12 mouse cellular contexts compared by ENCODE assay signal in the genomic region with DNA sequence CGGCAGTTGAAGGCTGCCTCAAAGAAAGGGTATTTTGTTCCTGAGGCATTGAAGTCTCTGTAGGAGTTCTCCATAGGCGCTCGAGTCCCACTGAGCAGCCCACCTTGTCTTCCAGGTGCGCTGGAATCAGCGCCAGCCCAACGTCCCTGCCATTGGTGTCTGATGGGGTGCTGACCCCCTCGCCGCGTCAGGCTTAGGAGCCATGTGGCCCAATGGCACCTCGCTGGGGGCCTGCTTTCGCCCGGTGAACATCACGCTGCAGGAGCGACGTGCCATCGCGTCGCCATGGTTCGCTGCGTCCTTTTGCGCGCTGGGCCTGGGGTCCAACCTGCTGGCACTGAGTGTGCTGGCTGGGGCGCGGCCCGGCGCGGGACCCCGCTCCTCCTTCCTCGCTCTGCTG. TPM values are rescaled to one million over a fixed set of nuclear protein-coding genes. Genes with fewer than 3 reads are reported as not detected.
A peak's percentile ranks its signal among the peaks of the same experiment; 100 is the strongest.
DNase-seq lines count a peak whose midpoint lies in the region; ATAC-seq and TF ChIP-seq lines count a peak whose summit lies in the region.
"Had no signal": no experiment of that assay in that cellular context is flagged by ENCODE, and none has a peak within 500 bp of the region (broad histone marks: within the 10 kb centered on the region; RNA-seq: fewer than 3 reads in every experiment).

No protein-coding gene starts in this region.

- peaks cover 26% of the 10 kb centered on the region for H3K4me1 ChIP-seq in heart, adult 2 months (ENCODE audit: control insufficient read depth, insufficient read depth, low read length)
- peaks cover 41% of the 10 kb centered on the region for H3K4me1 ChIP-seq in lung, embryonic 14.5 days (ENCODE audit: insufficient read depth)
- H3K4me1 ChIP-seq in hindbrain, embryonic 12.5 days = peaks cover 16% of the 10 kb centered on the region
- peaks cover 25% of the 10 kb centered on the region for H3K4me1 ChIP-seq in neural tube, embryonic 13.5 days (replicated peaks)

- H3K9me3 ChIP-seq in lung, embryonic 14.5 days (ENCODE audit: low read depth, low read length) = no peaks in the 10 kb centered on the region
- no peaks in the 10 kb centered on the region for H3K9me3 ChIP-seq in hindbrain, embryonic 12.5 days (replicated peaks)
- no peaks in the 10 kb centered on the region for H3K9me3 ChIP-seq in neural tube, embryonic 13.5 days

- H3K4me3 ChIP-seq in heart, adult 2 months = no peak overlapping the region
- peak overlapping the region; percentile 8; the same call in 1 of the 2 replicates for H3K4me3 ChIP-seq in lung, embryonic 14.5 days (ENCODE audit: low read depth, low read length)
- no peak overlapping the region for H3K4me3 ChIP-seq in hindbrain, embryonic 12.5 days
- no peak overlapping the region for H3K4me3 ChIP-seq in neural tube, embryonic 13.5 days
- H3K4me3 ChIP-seq: erythroblast, embryonic 14.5 days; layer of hippocampus, adult 2 months had no signal

- no peak for TF ChIP-seq EP300 in heart, adult 2 months (IDR thresholded peaks at IDR 0.05; ENCODE audit: insufficient read depth, low read depth, low read length)

- no peak for ATAC-seq in lung, embryonic 14.5 days (ENCODE audit: insufficient read depth)
- ATAC-seq in hindbrain, embryonic 12.5 days (ENCODE audit: low FRiP score) = no peak
- no peak for ATAC-seq in neural tube, embryonic 13.5 days (ENCODE audit: low read depth)

- H3K79me2 ChIP-seq in heart, adult 2 months (replicated peaks; ENCODE audit: control insufficient read depth, insufficient read depth, low read length) = no peaks in the 10 kb centered on the region

- WGBS in heart, adult 2 months = 64% methylated on average over 29 of the region's 29 CpGs
- 24% methylated on average over 29 of the region's 29 CpGs for WGBS in lung, embryonic 14.5 days
- 7% methylated on average over 29 of the region's 29 CpGs for WGBS in hindbrain, embryonic 12.5 days
- 19% methylated on average over 29 of the region's 29 CpGs for WGBS in neural tube, embryonic 13.5 days

- no peaks in the 10 kb centered on the region for H3K27me3 ChIP-seq in heart, adult 2 months (ENCODE audit: control insufficient read depth, insufficient read depth, low read length)
- H3K27me3 ChIP-seq in lung, embryonic 14.5 days (ENCODE audit: insufficient read depth, low read length) = peaks cover 11% of the 10 kb centered on the region
- peaks cover 26% of the 10 kb centered on the region for H3K27me3 ChIP-seq in hindbrain, embryonic 12.5 days
- H3K27me3 ChIP-seq in neural tube, embryonic 13.5 days = peaks cover 40% of the 10 kb centered on the region

- no peak for DNase-seq in heart, adult 2 months
- DNase-seq in heart, postnatal 10 days = no peak
- DNase-seq in lung, embryonic 14.5 days = no peak
- no peak for DNase-seq in lung, postnatal 4 days
- no peak for DNase-seq in spleen, adult 18-20 months
- DNase-seq in retina, postnatal 1 day = no peak
- DNase-seq: adrenal gland, postnatal 36 days; cerebellum, adult 8-10 months had no signal

- 0 out of 2 replicates have a peak overlapping the region, but pooled peaks have one; percentile 33 for H3K9ac ChIP-seq in heart, adult 2 months (ENCODE audit: low read depth, low read length)
- no peak overlapping the region for H3K9ac ChIP-seq in lung, embryonic 14.5 days
- no peak overlapping the region for H3K9ac ChIP-seq in hindbrain, embryonic 12.5 days
- 0 out of 2 replicates have a peak overlapping the region, but pooled peaks have one; percentile 17 for H3K9ac ChIP-seq in neural tube, embryonic 13.5 days

- H3K27ac ChIP-seq in heart, adult 2 months = no peak overlapping the region
- no peak overlapping the region for H3K27ac ChIP-seq in lung, embryonic 14.5 days (ENCODE audit: low read depth)
- H3K27ac ChIP-seq in hindbrain, embryonic 12.5 days = no peak overlapping the region
- H3K27ac ChIP-seq in neural tube, embryonic 13.5 days (replicated peaks) = no peak overlapping the region
- H3K27ac ChIP-seq: layer of hippocampus, adult 2 months had no signal

- intact Hi-C loops in heart, adult 2 months (cut with DNase I) = no loop called here
- intact Hi-C loops in heart, postnatal 10 days (cut with DNase I) = no loop called here

- no peak for TF ChIP-seq CTCF in heart, adult 2 months (IDR thresholded peaks at IDR 0.05)
- TF ChIP-seq CTCF in lung, embryonic 14.5 days (IDR thresholded peaks at IDR 0.05; ENCODE audit: low read depth) = no peak

- no peaks in the 10 kb centered on the region for H3K36me3 ChIP-seq in heart, adult 2 months (ENCODE audit: control insufficient read depth, insufficient read depth, low read length)
- H3K36me3 ChIP-seq in lung, embryonic 14.5 days (ENCODE audit: insufficient read depth) = no peaks in the 10 kb centered on the region
- H3K36me3 ChIP-seq in hindbrain, embryonic 12.5 days = peaks cover 9% of the 10 kb centered on the region; the same call in 1 of the 2 replicates
- peaks cover 1% of the 10 kb centered on the region for H3K36me3 ChIP-seq in neural tube, embryonic 13.5 days

- peak overlapping the region; percentile 46 for H3K4me2 ChIP-seq in lung, embryonic 14.5 days
- peak overlapping the region; percentile 33 for H3K4me2 ChIP-seq in hindbrain, embryonic 12.5 days (replicated peaks)
- 0 out of 2 replicates have a peak overlapping the region, but pooled peaks have one; percentile 1 for H3K4me2 ChIP-seq in neural tube, embryonic 13.5 days

- TF ChIP-seq POLR2A in heart, adult 2 months (IDR thresholded peaks at IDR 0.05; ENCODE audit: insufficient read depth, low read depth, low read length) = no peak

RNA-seq across cellular contexts. Expression of gene Tbxa2r, which starts 3.7 kb away (rescaled TPM):
- total RNA-seq in heart, adult 2 months (2021) = 1 to 10 TPM; 3.8 to 4.1 TPM
- polyA plus RNA-seq in heart, adult 2 months (2012; rRNA removed) = 7.1 and 8.7 TPM in 2 replicates
- total RNA-seq in heart, postnatal 10 days (2021) = 1 to 10 TPM; 7.7 to 8.5 TPM
- 13.6 and 15.0 TPM in 2 replicates for polyA plus RNA-seq in lung, embryonic 14.5 days (2014; fragmentation: Nextera tagmentation; extraction: Ambion mirVana)
- polyA plus RNA-seq in hindbrain, embryonic 12.5 days (2016; fragmentation: Nextera tagmentation; extraction: Ambion mirVana) = 2.7 and 3.1 TPM in 2 replicates
- polyA plus RNA-seq in neural tube, embryonic 13.5 days (2015; fragmentation: Nextera tagmentation; extraction: Ambion mirVana) = 4.5 and 4.8 TPM in 2 replicates

RNA-seq across cellular contexts. Expression of gene Gipc3, which starts 10.8 kb away (rescaled TPM):
- total RNA-seq in heart, adult 2 months (2021) = 1 to 10 TPM; 5.5 to 6.4 TPM
- polyA plus RNA-seq in heart, adult 2 months (2012; rRNA removed) = 4.7 and 4.8 TPM in 2 replicates
- 1 to 10 TPM; 4.8 to 6.1 TPM for total RNA-seq in heart, postnatal 10 days (2021)
- polyA plus RNA-seq in lung, embryonic 14.5 days (2014; fragmentation: Nextera tagmentation; extraction: Ambion mirVana) = 0.05 and 0.08 TPM in 2 replicates
- polyA plus RNA-seq in hindbrain, embryonic 12.5 days (2016; fragmentation: Nextera tagmentation; extraction: Ambion mirVana) = not detected in 2 replicates
- polyA plus RNA-seq in neural tube, embryonic 13.5 days (2015; fragmentation: Nextera tagmentation; extraction: Ambion mirVana) = not detected in 2 replicates

RNA-seq across cellular contexts. Expression of gene Cactin, which starts 11.4 kb away (rescaled TPM):
- 10 to 100 TPM; 16.1 to 18.0 TPM for total RNA-seq in heart, adult 2 months (2021)
- 15.4 and 18.0 TPM in 2 replicates for polyA plus RNA-seq in heart, adult 2 months (2012; rRNA removed)
- total RNA-seq in heart, postnatal 10 days (2021) = 10 to 100 TPM; 21.0 to 23.6 TPM
- 34.3 and 42.9 TPM in 2 replicates for polyA plus RNA-seq in lung, embryonic 14.5 days (2014; fragmentation: Nextera tagmentation; extraction: Ambion mirVana)
- polyA plus RNA-seq in hindbrain, embryonic 12.5 days (2016; fragmentation: Nextera tagmentation; extraction: Ambion mirVana) = 53.3 and 54.5 TPM in 2 replicates
- polyA plus RNA-seq in neural tube, embryonic 13.5 days (2015; fragmentation: Nextera tagmentation; extraction: Ambion mirVana) = 32.5 and 42.5 TPM in 2 replicates

RNA-seq across cellular contexts. Expression of gene Hmg20b, which starts 18.0 kb away (rescaled TPM):
- 10 to 100 TPM; 55.6 to 58.1 TPM for total RNA-seq in heart, adult 2 months (2021)
- 44.3 and 54.9 TPM in 2 replicates for polyA plus RNA-seq in heart, adult 2 months (2012; rRNA removed)
- 100 to 1,000 TPM in 1 of 2 experiments, 10 to 100 TPM in 1; 88.1 to 105 TPM for total RNA-seq in heart, postnatal 10 days (2021)
- polyA plus RNA-seq in lung, embryonic 14.5 days (2014; fragmentation: Nextera tagmentation; extraction: Ambion mirVana) = 98.7 and 105 TPM in 2 replicates
- polyA plus RNA-seq in hindbrain, embryonic 12.5 days (2016; fragmentation: Nextera tagmentation; extraction: Ambion mirVana) = 92.0 and 93.4 TPM in 2 replicates
- 46.5 and 51.5 TPM in 2 replicates for polyA plus RNA-seq in neural tube, embryonic 13.5 days (2015; fragmentation: Nextera tagmentation; extraction: Ambion mirVana)

RNA-seq across cellular contexts. Expression of gene Mfsd12, which starts 25.0 kb away (rescaled TPM):
- 10 to 100 TPM; 10.6 to 11.1 TPM for total RNA-seq in heart, adult 2 months (2021)
- 9.6 and 10.5 TPM in 2 replicates for polyA plus RNA-seq in heart, adult 2 months (2012; rRNA removed)
- 10 to 100 TPM; 11.6 to 14.4 TPM for total RNA-seq in heart, postnatal 10 days (2021)
- polyA plus RNA-seq in lung, embryonic 14.5 days (2014; fragmentation: Nextera tagmentation; extraction: Ambion mirVana) = 7.7 and 8.5 TPM in 2 replicates
- 11.4 and 12.9 TPM in 2 replicates for polyA plus RNA-seq in hindbrain, embryonic 12.5 days (2016; fragmentation: Nextera tagmentation; extraction: Ambion mirVana)
- 16.5 and 17.8 TPM in 2 replicates for polyA plus RNA-seq in neural tube, embryonic 13.5 days (2015; fragmentation: Nextera tagmentation; extraction: Ambion mirVana)

Comparison
In these comparisons a context has a peak if more than half of its experiments do, and no peak if none do; other contexts are left out.
1. H3K9ac ChIP-seq: peak in heart, adult 2 months (single experiment) and neural tube, embryonic 13.5 days (single experiment); none in lung, embryonic 14.5 days (single experiment) and hindbrain, embryonic 12.5 days (single experiment).
2. Peak in every context shown above with its lines, with median percentiles within 50 percentile points of each other: H3K4me2 ChIP-seq.